Comparison of ENCODE assay signal across 8 mouse cellular contexts in genomic region chr1:24005070-24005804, GRCm38 (mm10). TPM values are rescaled to one million over a fixed set of nuclear protein-coding genes. Genes with fewer than 3 reads are reported as not detected.
DNase-seq lines count a peak whose midpoint lies in the region; ATAC-seq and TF ChIP-seq lines count a peak whose summit lies in the region.

Gene Sdhaf4 (minus strand): TSS chr1:24005656.

- TF ChIP-seq POLR2A in kidney, adult 2 months (IDR thresholded peaks at IDR 0.05; ENCODE audit: low read depth, low read length): peak; percentile 51
- TF ChIP-seq POLR2A in spleen, adult 2 months (IDR thresholded peaks at IDR 0.05; ENCODE audit: low read depth, low read length): peak; percentile 48

- peaks cover 5% of the 10 kb centered on the region for H3K4me1 ChIP-seq in embryonic facial prominence, embryonic 13.5 days
- peaks cover 3% of the 10 kb centered on the region; the same call in 1 of the 2 replicates for H3K4me1 ChIP-seq in kidney, adult 2 months (ENCODE audit: control insufficient read depth, insufficient read depth, low read length)
- H3K4me1 ChIP-seq in limb, embryonic 12.5 days (replicated peaks): peaks cover 5% of the 10 kb centered on the region; the same call in 1 of the 2 replicates
- peaks cover 7% of the 10 kb centered on the region for H3K4me1 ChIP-seq in midbrain, embryonic 15.5 days
- no peaks in the 10 kb centered on the region for H3K4me1 ChIP-seq in spleen, adult 2 months (ENCODE audit: control insufficient read depth, insufficient read depth, insufficient read length)

- no peaks in the 10 kb centered on the region for H3K27me3 ChIP-seq in embryonic facial prominence, embryonic 13.5 days
- no peaks in the 10 kb centered on the region for H3K27me3 ChIP-seq in kidney, adult 2 months (replicated peaks; ENCODE audit: control insufficient read depth, insufficient read depth, low read length)
- H3K27me3 ChIP-seq in limb, embryonic 12.5 days: no peaks in the 10 kb centered on the region
- no peaks in the 10 kb centered on the region for H3K27me3 ChIP-seq in midbrain, embryonic 15.5 days (replicated peaks)
- H3K27me3 ChIP-seq in spleen, adult 2 months (ENCODE audit: control insufficient read depth, insufficient read depth, low read length): no peaks in the 10 kb centered on the region

- peak; percentile 87 for DNase-seq in 3134 (ENCODE audit: extremely low read depth, insufficient read length, low spot score)
- DNase-seq in adrenal gland, postnatal 36 days: peak; percentile 93 to 96
- DNase-seq in heart, adult 18-20 months: peak; percentile 95 to 96
- DNase-seq in kidney, adult 2 months: peak; percentile 94
- peak; percentile 65 to 86 for DNase-seq in spleen, adult 2 months (ENCODE audit: low read depth in 1 of 2, low spot score in 2 of 2)

- peak within 1 kb of the TSS; percentile 63 for H3K4me3 ChIP-seq in embryonic facial prominence, embryonic 13.5 days
- peak within 1 kb of the TSS; percentile 87 for H3K4me3 ChIP-seq in kidney, adult 2 months (ENCODE audit: insufficient read depth, low read depth, low read length)
- H3K4me3 ChIP-seq in limb, embryonic 12.5 days (replicated peaks): peak within 1 kb of the TSS; percentile 48
- H3K4me3 ChIP-seq in midbrain, embryonic 15.5 days: peak within 1 kb of the TSS; percentile 73
- peak within 1 kb of the TSS; percentile 90 for H3K4me3 ChIP-seq in spleen, adult 2 months (ENCODE audit: extremely low read depth, insufficient read depth, insufficient read length)

- peaks cover 20% of the 10 kb centered on the region for H3K36me3 ChIP-seq in embryonic facial prominence, embryonic 13.5 days
- H3K36me3 ChIP-seq in kidney, adult 2 months (ENCODE audit: control insufficient read depth, insufficient read depth, low read length): no peaks in the 10 kb centered on the region; the same call in 1 of the 2 replicates
- H3K36me3 ChIP-seq in limb, embryonic 12.5 days: peaks cover 25% of the 10 kb centered on the region; the same call in 1 of the 2 replicates
- no peaks in the 10 kb centered on the region; the same call in 1 of the 2 replicates for H3K36me3 ChIP-seq in midbrain, embryonic 15.5 days (replicated peaks)
- 0 out of 2 replicates have a peak, but pooled peaks cover 1% of the 10 kb centered on the region for H3K36me3 ChIP-seq in spleen, adult 2 months (ENCODE audit: control insufficient read depth, insufficient read depth, low read length)

- H3K9ac ChIP-seq in embryonic facial prominence, embryonic 13.5 days: peak within 1 kb of the TSS; percentile 85
- H3K9ac ChIP-seq in limb, embryonic 12.5 days (replicated peaks): peak within 1 kb of the TSS; percentile 66
- H3K9ac ChIP-seq in midbrain, embryonic 15.5 days: peak within 1 kb of the TSS; percentile 87

- no peak for TF ChIP-seq CTCF in kidney, adult 2 months (conservative IDR thresholded peaks at IDR 0.05; ENCODE audit: insufficient read depth, insufficient read length, low read depth, low read length)
- TF ChIP-seq CTCF in spleen, adult 2 months (IDR thresholded peaks at IDR 0.05; ENCODE audit: extremely low read depth, insufficient read depth, insufficient read length, insufficient replicate concordance): no peak

- under 1% methylated on average over 47 of the region's 47 CpGs for WGBS in embryonic facial prominence, embryonic 13.5 days
- WGBS in kidney, adult 2 months: under 1% methylated on average over 47 of the region's 47 CpGs
- 2% methylated on average over 47 of the region's 47 CpGs for WGBS in limb, embryonic 12.5 days
- WGBS in midbrain, embryonic 15.5 days: 1% methylated on average over 47 of the region's 47 CpGs
- 2% methylated on average over 47 of the region's 47 CpGs for WGBS in spleen, adult 2 months

- peak within 1 kb of the TSS; percentile 56 for H3K4me2 ChIP-seq in embryonic facial prominence, embryonic 13.5 days
- peak within 1 kb of the TSS; percentile 60 for H3K4me2 ChIP-seq in limb, embryonic 12.5 days
- H3K4me2 ChIP-seq in midbrain, embryonic 15.5 days: peak within 1 kb of the TSS; percentile 58

- H3K9me3 ChIP-seq in embryonic facial prominence, embryonic 13.5 days: no peaks in the 10 kb centered on the region
- H3K9me3 ChIP-seq in limb, embryonic 12.5 days: no peaks in the 10 kb centered on the region
- no peaks in the 10 kb centered on the region for H3K9me3 ChIP-seq in midbrain, embryonic 15.5 days

- peak within 1 kb of the TSS; percentile 93 for H3K27ac ChIP-seq in embryonic facial prominence, embryonic 13.5 days
- H3K27ac ChIP-seq in kidney, adult 2 months (ENCODE audit: insufficient read depth, low read depth, low read length): peak within 1 kb of the TSS; percentile 81
- peak within 1 kb of the TSS; percentile 89 for H3K27ac ChIP-seq in limb, embryonic 12.5 days
- peak within 1 kb of the TSS; percentile 92 for H3K27ac ChIP-seq in midbrain, embryonic 15.5 days
- H3K27ac ChIP-seq in spleen, adult 2 months (ENCODE audit: insufficient read depth, low read length): peak within 1 kb of the TSS; percentile 74

- ATAC-seq in embryonic facial prominence, embryonic 13.5 days (ENCODE audit: insufficient number of reproducible peaks, insufficient read depth, low FRiP score, low TSS enrichment, low read depth): peak; percentile 94
- peak; percentile 96 for ATAC-seq in limb, embryonic 12.5 days (ENCODE audit: insufficient number of reproducible peaks, insufficient read depth, low FRiP score, low TSS enrichment, low read depth)
- peak; percentile 96 for ATAC-seq in midbrain, embryonic 15.5 days (replicated peaks)

RNA-seq across cellular contexts. Expression of gene Sdhaf4, which starts in this region (rescaled TPM):
- total RNA-seq in adrenal gland, postnatal 36 days (2021): 10 to 100 TPM; 52.7 to 74.2 TPM
- polyA plus RNA-seq in embryonic facial prominence, embryonic 13.5 days (2015; fragmentation: Nextera tagmentation; extraction: Ambion mirVana): 87.3 and 93.1 TPM in 2 replicates
- total RNA-seq in heart, adult 18-20 months (2021): 10 to 100 TPM; 93.0 to 94.6 TPM
- polyA plus RNA-seq in kidney, adult 2 months (2012; rRNA removed): 16.9 and 26.4 TPM in 2 replicates
- polyA plus RNA-seq in limb, embryonic 12.5 days (2016; fragmentation: Nextera tagmentation; extraction: Ambion mirVana): 89.1 and 96.3 TPM in 2 replicates
- 87.7 and 97.8 TPM in 2 replicates for polyA plus RNA-seq in midbrain, embryonic 15.5 days (2015; fragmentation: Nextera tagmentation; extraction: Ambion mirVana)
- polyA plus RNA-seq in spleen, adult 2 months (2012; rRNA removed): 3.1 TPM in 2 replicates

Comparison
In these comparisons a context has a peak if more than half of its experiments do, and no peak if none do; other contexts are left out.
1. Peak in every context shown above with its lines: DNase-seq, ATAC-seq, H3K4me3 ChIP-seq and H3K27ac ChIP-seq.